Mouse (Mus musculus): ENCODE measurements around the gene Cnn1.

DNA sequence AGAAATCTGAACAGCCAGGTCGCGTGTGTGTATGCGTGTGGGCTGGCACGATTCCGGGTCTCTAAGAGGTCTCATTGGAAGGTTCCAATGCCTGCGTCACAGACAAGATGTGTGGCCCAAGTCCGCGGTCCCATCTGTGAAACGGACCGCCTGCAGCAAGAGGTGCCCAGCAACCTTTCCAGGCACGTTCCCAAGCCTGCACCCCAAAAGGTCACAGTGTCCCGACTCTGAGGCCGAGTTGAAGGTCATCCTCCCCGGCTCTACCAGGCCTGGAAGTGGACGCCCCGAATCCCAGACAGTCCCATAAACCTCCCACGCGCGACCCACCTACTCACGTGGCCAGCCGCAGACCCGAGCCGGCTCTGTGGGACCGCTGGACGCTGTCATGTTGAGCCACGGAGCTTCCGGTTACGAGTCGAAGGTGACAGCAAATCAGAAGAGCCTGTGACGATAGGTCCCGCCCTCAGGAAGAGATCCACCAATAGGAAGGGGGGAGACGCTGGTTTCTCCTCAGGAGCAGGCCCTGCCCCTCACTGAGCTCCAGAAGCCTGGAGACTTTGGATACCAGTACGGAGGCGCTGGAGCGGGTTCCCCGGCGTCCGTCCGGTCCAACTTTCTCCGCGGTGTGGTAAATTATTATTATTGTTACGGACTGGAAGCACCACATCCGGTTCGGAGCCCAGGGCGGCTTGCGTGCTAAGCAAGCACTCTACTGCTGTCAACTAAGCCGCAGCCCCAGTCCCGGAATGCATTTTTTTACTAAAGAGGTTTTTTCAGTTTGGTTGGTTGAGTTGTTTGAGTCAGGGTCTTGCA lies 13.8 kb upstream of the Cnn1 start, which contains the start of gene Ecsit:
- TF ChIP-seq POLR2A (IDR thresholded peaks at IDR 0.05; ENCODE audit: insufficient read depth, low read depth, low read length) (peak; percentile 96), CTCF (IDR thresholded peaks at IDR 0.05) (no peak)
